Mouse (Mus musculus): ENCODE data around the gene Capn9.

Gene Capn9

GRCm38 (mm10) chr8:124571732-124572429, 4.0 kb upstream of the Capn9 start:
- no peak for DNase-seq (ENCODE audit: low spot score)

- DNase-seq (ENCODE audit: low spot score): no peak
These were observed 3.5 kb upstream of the Capn9 start for GRCm38 (mm10) chr8:124572430-124572775.

- peak; percentile 88 for DNase-seq (ENCODE audit: low spot score)
These were observed 2.2 kb upstream of the Capn9 start for GRCm38 (mm10) chr8:124573552-124574340.

GRCm38 (mm10) chr8:124576751-124577150, 840 bp downstream of the Capn9 start:
- no peak for DNase-seq (ENCODE audit: low spot score)

- no peak for DNase-seq (ENCODE audit: low spot score)
These were observed 10.0 kb downstream of the Capn9 start for GRCm38 (mm10) chr8:124585718-124586425.

- DNase-seq (ENCODE audit: low spot score): no peak
These were observed 10.6 kb downstream of the Capn9 start for GRCm38 (mm10) chr8:124586556-124586955.

- DNase-seq (ENCODE audit: low spot score): no peak
These were observed 13.5 kb downstream of the Capn9 start for GRCm38 (mm10) chr8:124589393-124589792.

- DNase-seq (ENCODE audit: low spot score): no peak
These were observed 28.2 kb downstream of the Capn9 start for GRCm38 (mm10) chr8:124604066-124604465.

- DNase-seq (ENCODE audit: low spot score): no peak
These were observed 32.5 kb downstream of the Capn9 start for GRCm38 (mm10) chr8:124608239-124608971.

- DNase-seq (ENCODE audit: low spot score): no peak
These were observed 33.1 kb downstream of the Capn9 start for GRCm38 (mm10) chr8:124608972-124609353.

- DNase-seq (ENCODE audit: low spot score): no peak
These were observed 38.4 kb downstream of the Capn9 start for GRCm38 (mm10) chr8:124614325-124614724.

- DNase-seq (ENCODE audit: low spot score): peak; percentile 77
These were observed 41.5 kb downstream of the Capn9 start for GRCm38 (mm10) chr8:124617266-124617869.

- no peak for DNase-seq (ENCODE audit: low spot score)
These were observed 42.3 kb downstream of the Capn9 start for GRCm38 (mm10) chr8:124618252-124618651.

- peak; percentile 74 for DNase-seq (ENCODE audit: low spot score)
These were observed 45.3 kb downstream of the Capn9 start for GRCm38 (mm10) chr8:124621255-124621654.

- DNase-seq (ENCODE audit: low spot score): no peak
These were observed 50.3 kb downstream of the Capn9 start for GRCm38 (mm10) chr8:124626251-124626650.

- no peak for DNase-seq (ENCODE audit: low spot score)
These were observed 54.6 kb downstream of the Capn9 start for GRCm38 (mm10) chr8:124630489-124630888.

GRCm38 (mm10) chr8:124630891-124631290, 55.0 kb downstream of the Capn9 start:
- DNase-seq (ENCODE audit: low spot score): no peak

- no peak for DNase-seq (ENCODE audit: low spot score)
These were observed 56.1 kb downstream of the Capn9 start for GRCm38 (mm10) chr8:124631966-124632365.

- peak; percentile 32 for DNase-seq (ENCODE audit: low spot score)
These were observed 57.2 kb downstream of the Capn9 start for GRCm38 (mm10) chr8:124633001-124633703.

GRCm38 (mm10) chr8:124634411-124635246, 58.7 kb downstream of the Capn9 start:
- DNase-seq (ENCODE audit: low spot score): no peak

GRCm38 (mm10) chr8:124635247-124635502, 59.3 kb downstream of the Capn9 start:
- no peak for DNase-seq (ENCODE audit: low spot score)

Data from left cerebral cortex, adult 11 months (tissue).